Mouse (Mus musculus) lung, postnatal 0 days (tissue): ENCODE measurements around the gene Entpd1.

Experiments
- CTCF ChIP-seq: IDR thresholded peaks from 2 replicates; pipeline ENCODE4 v1.5.1; 2016; ENCODE audit warnings: antibody characterized with exemption, mild to moderate bottlenecking
- EP300 ChIP-seq: IDR thresholded peaks from 2 replicates; pipeline ENCODE4 v1.6.1; 2016; ENCODE audit warnings: antibody characterized with exemption, mild to moderate bottlenecking, control low read depth

- TF ChIP-seq EP300, result no peak
- no peak for TF ChIP-seq CTCF
These were observed 25.3 kb upstream of the Entpd1 start for GRCm38 (mm10) chr19:40586908-40587307.
